Mouse (Mus musculus) left cerebral cortex, adult 11 months (tissue): Measurements from ENCODE around the gene Plk3.

Experiments
- DNase-seq: peaks from one replicate; pipeline ENCODE4 v3.0.0; 2022; ENCODE audit warnings: low spot score

Plk3 gene

GRCm38 (mm10) chr4:117119636-117120035 is 14.1 kb downstream of the Plk3 start:
- DNase-seq, result no peak

DNA sequence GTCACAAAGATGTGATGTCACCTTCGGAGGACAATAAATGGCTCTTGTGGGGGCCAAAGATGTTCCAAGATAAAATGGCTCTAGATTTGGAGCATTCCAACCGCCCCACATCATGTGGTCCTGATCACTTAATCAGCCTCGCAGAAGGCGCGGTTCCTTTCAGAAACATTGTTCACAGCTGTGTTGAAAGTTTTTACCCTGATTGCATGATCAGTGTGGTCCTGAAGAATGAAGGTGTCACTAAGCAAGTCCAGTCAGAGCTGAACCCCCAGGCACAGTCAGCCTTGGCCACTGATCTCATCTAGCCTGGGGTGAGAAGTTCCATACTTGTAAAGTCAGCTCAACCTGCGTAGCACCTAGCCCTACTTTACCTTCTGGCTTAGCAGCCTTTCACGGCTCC is 15.8 kb downstream of the Plk3 start:
- no peak for DNase-seq

DNA sequence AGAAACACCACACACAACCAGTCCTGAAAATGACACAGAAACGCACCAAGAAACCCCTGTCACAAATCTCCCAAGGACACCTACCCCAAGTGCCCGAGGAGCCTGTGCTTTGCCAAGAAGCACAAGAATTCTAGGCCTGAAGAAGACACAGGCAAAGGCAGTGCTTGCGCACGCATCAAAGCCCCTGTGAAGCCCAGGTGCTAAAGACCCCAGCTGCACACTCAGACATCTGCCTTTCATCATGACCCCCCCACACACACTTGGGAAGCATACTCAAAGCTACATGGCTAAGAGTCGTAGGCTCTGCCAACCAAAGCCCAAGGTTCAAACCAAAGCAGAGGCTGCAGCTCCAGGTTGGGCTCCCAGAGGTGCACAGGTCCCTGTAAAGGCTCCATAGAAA is 18.2 kb downstream of the Plk3 start:
- no peak for DNase-seq

GRCm38 (mm10) chr4:117113237-117113636 is 20.5 kb downstream of the Plk3 start:
- no peak for DNase-seq

GRCm38 (mm10) chr4:117110985-117111384 is 22.8 kb downstream of the Plk3 start:
- no peak for DNase-seq

- no peak for DNase-seq
Observed at GRCm38 (mm10) chr4:117110249-117110648, 23.5 kb downstream of the Plk3 start.

- no peak for DNase-seq
Observed at GRCm38 (mm10) chr4:117109330-117109729, 24.4 kb downstream of the Plk3 start.

- no peak for DNase-seq
Observed at GRCm38 (mm10) chr4:117108524-117108849, 25.3 kb downstream of the Plk3 start.

DNA sequence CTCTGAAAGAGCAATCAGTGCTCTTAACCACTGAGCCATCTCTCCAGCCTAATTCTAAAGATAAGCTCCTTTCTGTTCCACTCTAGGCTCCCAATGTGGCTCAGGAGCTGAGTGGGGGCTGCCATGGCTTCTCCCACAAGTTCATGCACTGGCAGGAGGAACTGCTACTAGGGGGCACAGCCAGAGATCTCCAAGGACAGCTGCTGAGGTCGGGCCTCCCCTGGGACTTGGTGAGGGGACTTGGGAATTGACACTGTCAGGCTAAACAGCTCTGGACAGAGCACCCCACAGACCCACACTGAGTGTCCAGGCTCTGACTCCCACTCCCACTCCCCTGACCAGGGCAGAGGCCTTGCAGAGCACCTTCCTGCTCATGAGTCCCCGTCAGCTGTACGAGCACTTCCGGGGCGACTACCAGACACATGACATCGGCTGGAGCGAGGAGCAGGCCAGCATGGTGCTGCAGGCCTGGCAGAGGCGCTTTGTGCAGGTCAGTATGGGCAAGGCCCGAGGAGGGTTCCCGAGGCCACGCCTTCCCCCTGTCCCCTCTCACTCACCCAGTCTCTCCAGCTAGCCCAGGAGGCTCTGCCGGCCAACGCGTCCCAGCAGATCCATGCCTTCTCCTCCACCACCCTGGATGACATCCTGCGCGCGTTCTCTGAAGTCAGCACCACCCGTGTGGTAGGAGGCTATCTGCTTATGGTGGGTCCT is 25.8 kb downstream of the Plk3 start:
- no peak for DNase-seq

DNA sequence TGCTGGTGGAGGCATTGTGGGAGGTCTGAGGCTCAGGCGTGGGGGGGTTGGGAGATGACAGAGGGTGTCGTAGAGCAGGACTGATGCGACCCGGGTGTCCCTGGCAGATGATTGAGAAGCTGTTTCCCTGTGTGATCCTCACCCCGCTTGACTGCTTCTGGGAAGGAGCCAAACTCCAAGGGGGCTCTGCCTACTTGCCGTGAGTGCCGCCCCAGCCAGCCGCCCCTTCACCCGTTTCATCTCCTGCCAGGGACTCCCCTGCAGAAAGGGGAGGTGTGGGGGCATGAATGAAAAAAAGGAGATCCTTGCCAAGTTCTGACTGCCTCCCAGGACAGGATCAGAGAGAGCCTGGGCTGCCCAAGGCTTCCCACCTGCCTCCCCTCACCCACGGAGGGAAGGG is 28.6 kb downstream of the Plk3 start:
- no peak for DNase-seq

GRCm38 (mm10) chr4:117104672-117105071 is 29.1 kb downstream of the Plk3 start:
- DNase-seq, result no peak

GRCm38 (mm10) chr4:117101218-117101617 is 32.5 kb downstream of the Plk3 start:
- DNase-seq, result no peak

GRCm38 (mm10) chr4:117100036-117100435 is 33.7 kb downstream of the Plk3 start:
- DNase-seq, result no peak

- no peak for DNase-seq
Observed at GRCm38 (mm10) chr4:117098764-117099036, 35.1 kb downstream of the Plk3 start.

GRCm38 (mm10) chr4:117097969-117098763 is 35.6 kb downstream of the Plk3 start:
- no peak for DNase-seq

- DNase-seq, result no peak
Observed at GRCm38 (mm10) chr4:117096666-117097065, 37.1 kb downstream of the Plk3 start.

DNA sequence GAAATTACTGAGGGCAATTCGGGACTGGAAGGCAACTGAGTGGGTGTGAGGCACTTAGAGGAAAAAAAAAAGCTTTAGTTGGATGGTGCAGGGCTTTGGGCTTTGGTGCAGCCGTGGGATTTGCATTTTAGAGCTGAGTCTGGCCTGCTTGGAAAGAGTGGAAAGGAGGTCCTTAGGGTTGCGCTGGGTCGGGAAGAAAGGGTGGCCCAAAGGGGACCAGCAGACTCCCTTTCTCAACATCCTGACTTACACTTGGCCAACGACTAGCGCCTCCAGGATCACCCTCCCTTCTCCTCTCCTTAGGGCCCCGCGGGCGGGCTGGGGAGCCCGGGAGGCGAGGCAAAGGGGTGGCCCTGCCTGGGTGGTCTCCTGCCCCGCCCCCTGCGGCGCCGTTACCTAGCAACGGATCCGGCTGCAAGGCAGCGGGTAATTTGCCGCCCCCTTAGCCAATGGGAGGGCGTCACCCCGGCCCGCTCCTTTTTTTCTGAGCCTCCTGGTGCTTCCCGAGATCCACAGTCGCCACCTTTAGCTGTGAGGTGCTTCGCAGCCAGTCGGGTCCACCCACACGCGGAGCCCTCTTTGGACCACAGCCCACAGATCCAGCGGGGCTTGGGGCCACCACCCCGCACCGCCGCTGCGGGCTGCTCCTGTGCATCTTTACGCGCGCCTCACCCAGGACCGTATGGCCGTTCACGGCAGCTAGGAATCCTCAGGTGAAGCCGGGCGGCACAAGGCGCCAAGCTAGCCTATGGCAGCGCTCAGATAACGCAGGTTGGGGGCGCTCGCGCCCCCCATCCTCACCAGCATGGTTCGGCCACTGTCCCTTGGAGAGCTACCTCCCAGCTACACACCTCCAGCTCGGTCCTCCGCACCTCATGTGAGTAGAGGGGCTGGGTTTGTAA is 38.0 kb downstream of the Plk3 start, which contains the start of gene Ptch2:
Gene Ptch2, plus strand, starts transcription at position 525 of the 902 bp plus-strand sequence.
- DNase-seq, result peak; percentile 21

DNA sequence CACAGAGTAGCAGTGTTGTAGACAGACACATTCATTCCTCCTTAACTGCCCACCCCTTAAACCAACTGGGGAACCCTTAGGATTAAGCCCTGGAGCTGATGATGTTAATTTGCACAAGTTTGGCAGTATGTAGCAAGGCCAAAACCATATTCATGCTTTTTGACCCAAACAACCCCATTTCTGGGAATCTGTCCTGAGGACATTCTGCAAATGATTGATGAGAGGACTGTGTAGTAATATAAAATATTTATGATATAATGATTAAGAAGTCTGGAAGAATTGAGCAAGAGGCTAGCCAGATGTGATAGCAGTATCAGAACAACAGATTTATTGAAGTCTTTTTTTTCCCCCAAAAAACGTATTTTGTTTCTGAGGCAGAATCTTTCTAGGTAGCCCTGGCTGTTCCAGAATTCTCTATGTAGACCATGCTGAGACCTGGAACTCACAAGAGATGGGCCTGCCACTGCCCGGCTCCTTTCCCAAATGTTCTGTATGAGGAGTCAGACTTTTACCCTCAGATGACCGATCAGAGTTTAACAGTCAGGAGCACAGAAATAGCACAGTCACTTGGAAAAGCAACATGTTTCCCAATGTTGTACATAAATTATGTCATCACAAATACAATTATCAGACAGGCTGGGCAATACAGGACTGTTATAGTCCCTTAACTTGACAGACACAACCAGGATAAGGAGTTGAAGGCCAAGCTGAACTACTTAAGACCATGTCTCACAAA is 39.0 kb downstream of the Plk3 start:
- no peak for DNase-seq

DNA sequence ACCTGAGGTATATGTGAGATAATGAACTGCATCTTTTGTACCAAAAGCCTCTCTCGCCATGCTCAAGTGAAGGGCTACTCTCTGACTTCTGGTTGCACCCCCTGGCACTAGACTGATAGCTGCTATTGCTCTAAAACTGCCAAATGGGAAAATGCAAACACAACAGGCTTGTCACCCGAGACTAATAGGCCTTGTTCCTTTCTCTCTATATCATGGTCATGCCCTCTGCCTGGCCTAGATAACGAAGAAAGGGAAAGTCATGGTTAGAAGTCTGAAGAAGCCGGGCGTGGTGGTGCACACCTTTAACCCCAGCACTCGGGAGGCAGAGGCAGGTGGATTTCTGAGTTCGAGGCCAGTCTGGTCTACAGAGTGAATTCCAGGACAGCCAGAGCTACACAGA is 43.2 kb downstream of the Plk3 start:
- no peak for DNase-seq

GRCm38 (mm10) chr4:117087948-117088640 is 45.7 kb downstream of the Plk3 start:
- no peak for DNase-seq
